Mouse (Mus musculus): ENCODE results near the gene Enox1.

Gene Enox1

DNA sequence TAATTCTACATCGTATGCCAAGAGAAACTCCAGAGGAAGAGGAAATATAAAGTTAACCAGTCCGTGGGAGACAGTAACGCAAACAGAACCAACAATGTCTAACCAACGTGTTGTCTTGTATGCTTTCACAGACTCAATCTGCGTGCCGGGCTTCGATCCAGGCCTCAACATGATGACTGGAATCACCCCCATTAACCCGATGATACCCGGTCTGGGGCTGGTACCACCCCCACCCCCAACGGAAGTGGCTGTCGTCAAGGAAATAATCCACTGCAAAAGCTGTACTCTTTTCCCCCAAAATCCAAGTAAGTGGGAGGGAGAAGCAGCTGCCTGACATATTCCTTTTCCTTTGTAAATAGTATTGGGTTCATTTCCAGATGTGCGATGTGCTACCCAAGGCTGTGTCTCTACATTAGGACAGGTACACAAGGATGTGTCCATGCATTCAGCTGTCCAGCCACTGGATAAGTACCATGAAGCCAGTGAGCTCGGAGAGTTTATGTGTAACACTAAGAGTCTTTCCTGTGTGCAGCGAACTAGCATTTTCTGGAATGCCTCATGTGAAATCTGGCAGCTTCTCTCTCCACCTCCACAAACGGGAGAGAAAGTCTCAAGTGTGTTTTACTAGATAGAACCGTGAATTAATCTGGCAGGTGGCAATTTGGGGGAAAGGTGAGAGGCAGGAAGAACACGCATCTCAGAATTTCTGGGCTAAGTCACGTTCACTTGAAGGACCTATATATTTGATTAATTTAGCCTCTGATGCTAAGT is 421.1 kb downstream of the Enox1 start:
- no peak for DNase-seq (ENCODE audit: low spot score)

DNA sequence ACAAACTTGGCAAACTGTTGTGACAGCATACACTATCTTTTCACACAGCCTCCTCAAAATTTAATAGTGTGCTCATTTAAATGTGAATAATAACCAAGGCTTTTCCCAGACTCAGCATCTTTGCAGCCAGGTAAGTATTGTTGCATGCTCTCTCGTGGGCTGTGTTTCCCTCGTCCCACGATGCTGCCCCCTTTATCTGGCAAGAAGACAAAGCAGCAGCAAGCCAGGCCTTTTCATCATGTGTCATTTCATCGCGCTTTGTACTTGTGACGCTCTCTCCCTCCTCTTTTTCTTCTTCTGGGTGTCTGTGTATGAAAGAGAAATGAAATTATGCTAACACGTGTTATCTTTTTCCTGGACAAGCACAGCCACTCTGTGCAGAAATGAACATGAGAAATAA is 421.8 kb downstream of the Enox1 start:
- no peak for DNase-seq (ENCODE audit: low spot score)

DNA sequence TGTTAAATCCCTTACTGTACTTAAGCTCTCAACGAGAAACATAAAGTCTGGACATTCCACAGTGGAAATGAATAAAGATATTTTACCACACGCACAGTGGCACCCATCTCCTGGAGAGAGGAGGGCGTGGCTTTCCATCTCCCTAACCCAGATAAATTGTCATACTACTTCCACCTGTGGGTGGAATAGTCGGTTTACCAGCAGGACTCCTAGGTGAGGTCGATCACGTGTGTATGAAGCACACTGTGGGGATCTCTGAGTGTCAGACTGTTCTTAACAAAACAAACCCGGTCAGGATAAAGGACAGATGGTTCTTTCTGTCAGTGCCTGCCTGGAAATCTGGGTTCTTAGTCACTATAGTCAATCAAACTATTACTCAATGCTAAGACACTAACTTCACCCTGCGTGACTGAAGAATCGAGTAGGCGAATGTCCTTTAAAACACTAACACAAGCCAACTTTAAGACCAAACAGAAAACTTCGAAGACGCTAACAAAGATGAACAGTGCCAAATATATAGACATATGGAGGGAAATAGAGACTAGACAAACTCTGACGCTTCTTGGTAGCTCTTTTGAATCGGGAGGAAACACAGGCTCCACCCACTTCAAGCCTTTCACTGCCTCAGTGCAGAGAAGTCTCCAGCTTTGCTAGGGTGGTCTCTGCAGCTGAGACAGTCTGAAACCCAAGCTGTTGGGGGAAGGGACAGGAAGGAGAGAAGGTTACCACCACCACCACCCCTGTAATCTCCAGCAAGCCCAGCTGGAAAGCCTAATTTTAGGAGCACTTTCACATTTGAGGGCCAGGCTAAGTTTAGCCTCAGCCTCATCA is 423.8 kb downstream of the Enox1 start:
- DNase-seq (ENCODE audit: low spot score) = no peak

DNA sequence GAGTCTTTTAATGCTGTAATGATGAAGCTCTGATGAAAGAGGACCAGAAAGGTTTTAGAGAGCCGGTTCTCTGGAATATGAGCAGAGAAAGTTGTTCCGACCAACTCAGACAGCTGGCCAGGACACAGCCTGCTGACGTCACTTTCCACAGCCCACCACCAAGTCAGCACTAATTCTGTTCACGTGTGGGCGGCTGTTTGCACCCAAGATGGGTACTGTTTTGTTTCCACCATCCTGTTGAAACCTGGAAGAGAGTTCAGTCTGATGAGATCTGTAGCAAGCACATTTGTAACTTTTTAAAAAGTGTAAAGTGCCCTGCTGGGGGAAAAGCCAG is 424.3 kb downstream of the Enox1 start:
- DNase-seq (ENCODE audit: low spot score) = no peak

DNA sequence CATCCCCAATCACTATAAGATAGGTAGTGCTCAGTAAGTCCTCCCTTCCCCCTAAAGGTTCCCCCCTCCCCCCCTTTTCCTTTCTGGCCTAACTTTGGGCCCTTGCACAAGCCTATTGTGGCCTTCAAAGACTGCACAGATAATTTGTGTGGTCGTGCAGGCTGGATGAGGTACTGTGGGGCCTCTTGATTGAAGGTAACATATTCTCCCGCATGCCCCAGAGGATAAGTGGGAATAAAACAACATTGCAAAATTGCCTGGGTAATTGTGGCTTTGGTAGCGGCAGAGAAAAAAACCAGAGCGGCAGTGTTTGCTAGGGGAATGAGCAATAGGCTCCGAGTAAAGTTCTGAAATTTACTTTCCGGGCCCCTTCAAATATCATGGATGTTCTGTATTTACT is 425.1 kb downstream of the Enox1 start:
- no peak for DNase-seq (ENCODE audit: low spot score)

DNA sequence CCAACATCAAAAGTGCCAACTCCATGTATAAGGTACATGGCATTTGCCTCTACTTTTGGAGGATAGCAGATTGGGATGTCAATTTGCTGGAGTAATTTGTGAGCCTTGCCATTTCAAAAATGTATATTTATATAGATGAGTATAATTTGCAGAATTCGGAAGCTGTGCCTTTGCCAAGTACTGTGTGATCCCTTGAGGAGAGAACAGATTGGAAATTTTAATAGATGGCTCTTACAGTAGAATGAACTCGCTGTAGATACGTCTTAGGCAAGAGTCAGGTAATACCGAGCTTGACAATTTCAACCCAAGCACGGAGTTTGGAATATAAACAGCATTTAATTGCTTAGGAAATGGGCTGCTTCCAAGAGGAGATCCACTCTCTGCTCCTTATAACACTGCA is 427.9 kb downstream of the Enox1 start:
- no peak for DNase-seq (ENCODE audit: low spot score)

DNA sequence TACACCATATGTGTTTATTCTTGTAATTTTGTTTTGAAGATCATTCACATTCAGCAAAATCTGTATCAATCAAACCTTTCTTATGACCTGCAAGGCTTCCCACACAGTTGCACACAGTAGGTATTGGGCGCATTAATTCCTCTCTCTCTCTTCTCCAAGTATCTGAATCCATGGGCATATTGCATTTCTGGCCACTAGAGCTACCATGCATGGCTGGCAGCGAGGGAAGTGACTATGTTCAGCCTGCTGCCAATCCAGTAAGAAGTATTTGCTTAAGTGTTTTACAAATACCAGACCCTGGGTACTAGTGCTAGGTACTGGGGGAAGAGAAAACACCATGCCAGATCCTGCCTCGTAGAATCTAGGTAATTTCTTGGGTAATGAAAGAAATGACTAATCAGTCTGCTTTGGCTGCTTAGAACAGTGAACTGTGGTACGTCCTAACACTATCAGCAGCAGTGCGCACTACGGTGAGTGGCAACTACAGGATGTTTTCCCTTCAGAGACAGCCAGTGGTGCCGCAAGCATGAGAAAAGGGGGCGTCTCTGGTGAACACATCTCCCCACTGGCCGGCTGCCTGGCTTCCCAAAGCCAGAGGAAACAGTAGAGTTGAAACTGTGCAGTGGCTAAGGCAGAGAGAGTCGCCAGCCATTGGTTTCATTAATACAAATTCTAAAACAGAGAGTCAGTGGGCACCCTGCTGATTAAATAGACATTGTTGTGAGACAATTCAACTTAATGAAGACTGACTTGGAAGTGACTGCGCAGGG is 428.7 kb downstream of the Enox1 start:
- DNase-seq (ENCODE audit: low spot score) = no peak

DNA sequence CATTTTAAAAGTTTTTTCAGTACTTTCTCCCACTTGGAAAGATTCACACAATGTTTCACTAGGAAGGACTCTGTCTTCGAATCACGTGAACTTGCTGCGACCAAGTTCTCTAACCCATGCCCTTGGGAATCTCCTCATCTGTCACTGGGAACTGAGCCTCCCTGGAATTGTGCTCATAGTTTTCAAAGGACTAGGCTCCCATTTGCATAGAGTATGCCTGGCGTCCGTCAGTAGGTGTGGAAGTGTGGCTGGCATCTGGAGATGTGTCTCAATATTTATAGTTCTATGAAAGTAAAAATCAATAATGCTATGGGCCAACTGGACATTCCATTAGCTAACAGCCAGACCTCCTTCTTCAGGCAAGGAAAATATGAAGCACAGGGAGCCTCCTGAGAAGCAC is 429.5 kb downstream of the Enox1 start:
- no peak for DNase-seq (ENCODE audit: low spot score)

DNA sequence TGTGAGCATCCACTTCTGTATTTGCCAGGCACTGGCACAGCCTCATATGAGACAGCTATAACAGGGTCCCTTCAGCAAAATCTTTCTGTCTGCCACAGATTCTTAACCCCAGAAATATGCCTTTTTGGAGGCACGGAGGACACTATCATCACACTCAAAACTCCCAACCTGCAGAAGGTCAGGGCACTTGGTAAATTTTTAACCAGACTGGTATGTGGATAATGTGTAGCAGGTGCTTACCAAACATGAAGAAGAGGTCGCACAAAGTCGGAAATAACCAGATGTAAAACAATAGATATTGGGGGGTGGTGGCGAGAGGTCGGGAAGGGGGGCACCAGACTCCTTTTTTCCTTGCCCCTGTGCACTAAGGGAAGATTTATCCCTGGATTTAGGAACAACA is 430.6 kb downstream of the Enox1 start:
- DNase-seq (ENCODE audit: low spot score) = no peak

DNA sequence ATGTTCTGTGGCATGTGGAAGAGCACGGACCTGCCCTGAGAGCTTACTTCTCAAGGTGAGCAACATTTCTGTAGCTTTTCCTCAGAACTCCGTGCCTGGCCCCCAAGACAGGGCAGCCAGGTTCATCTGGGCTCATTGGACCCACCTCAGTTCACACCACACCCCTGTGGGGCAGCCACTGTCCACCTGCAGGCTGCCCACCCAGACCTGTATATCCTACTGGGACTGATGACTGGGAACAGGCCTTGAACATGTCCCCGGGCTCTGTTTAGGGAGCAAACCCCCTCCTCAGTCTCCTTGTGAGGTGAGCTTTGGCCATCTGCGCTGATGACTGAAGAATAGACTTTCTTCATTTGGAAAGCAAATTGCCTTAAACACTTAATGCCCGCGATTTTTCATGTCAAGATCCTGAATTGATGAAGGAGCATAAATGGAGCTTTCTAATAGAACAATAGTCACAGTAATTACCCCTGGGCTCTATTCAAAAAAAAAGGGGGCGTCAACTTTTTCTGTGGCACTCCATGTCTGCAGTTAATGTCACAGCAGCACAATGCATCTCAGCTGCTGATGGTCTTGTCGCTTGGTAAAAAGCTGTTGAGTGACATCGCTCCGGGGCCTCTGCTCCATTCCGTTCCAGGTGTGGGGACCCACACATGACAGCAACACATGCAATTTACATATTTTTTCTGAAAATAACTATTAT is 436.7 kb downstream of the Enox1 start:
- DNase-seq (ENCODE audit: low spot score) = no peak

DNA sequence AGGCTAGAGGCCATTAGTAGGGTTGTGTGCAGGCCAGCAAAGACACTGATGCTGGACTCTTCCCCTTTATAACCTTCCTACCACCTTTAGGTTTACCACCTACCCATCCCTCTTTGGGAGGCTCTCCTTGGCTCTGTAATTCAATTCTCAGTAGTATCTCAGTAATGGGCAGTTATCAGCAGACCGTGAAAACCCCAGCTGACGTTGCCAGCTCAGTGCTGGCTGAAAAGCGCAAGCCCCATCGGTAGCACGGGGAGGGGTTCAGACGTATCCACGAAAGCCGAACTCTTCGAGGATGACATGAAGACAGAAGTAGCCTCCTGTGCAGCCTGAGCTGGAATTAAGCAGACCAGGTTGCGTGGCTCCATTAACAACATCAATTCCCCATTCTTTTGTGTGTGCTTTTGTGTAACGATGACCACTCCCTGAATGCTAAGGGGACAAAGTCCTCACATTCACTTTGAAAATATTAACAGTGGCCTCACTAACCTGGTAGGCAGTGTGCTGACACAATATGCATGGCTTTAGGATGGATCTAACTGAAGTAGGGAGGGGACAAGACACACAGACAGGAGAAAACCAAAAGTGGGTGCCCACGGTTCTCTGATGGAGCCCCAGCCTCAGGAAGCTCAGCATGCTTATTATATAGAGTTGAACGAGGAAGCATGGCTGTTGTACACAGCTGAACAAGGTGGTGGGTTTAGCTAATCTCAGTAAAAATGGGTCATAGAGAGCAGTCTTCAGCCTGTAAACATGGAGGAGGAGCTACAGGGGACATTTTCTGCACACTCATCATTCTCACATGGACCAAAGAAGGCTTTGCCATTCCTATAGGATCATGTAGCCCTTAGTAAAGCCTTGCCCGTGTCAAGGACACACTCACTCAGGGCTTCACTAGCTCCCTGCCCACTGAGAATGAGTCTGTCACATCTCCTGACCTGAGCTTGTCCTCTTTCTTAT is 439.9 kb downstream of the Enox1 start:
- no peak for DNase-seq (ENCODE audit: low spot score)

DNA sequence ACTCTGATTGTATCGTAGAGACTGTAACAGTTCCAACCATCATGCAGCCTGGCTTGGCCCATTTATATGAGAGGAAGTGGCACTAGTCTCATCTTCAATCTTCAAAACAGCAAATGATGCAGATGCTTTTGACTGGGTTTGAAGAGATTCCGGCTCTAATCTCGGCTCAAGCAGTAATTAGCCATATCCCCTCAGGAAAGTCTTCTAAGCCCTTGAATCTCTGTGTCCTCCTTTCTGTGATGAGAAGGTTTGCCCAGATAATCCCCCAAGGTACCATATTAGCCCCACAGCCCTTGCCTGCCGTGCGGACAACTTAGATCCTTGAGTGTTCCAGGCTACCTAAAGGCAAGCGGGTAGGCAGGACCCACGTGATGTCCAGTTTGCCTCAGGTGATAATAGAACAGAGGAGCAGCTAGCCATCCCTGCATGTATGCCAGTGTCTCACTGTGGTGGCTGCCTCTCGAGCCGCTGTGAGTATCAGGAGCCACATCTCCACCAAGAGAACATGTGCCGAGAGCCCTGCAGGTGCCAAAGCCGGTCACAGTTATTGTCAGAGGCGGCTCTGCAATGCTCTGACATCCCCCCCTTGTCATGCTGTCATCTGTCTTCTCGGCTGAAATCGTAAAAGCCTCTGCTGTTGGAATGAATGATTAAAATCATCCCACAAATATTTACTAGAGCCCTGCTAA is 442.6 kb downstream of the Enox1 start:
- DNase-seq (ENCODE audit: low spot score) = no peak

DNA sequence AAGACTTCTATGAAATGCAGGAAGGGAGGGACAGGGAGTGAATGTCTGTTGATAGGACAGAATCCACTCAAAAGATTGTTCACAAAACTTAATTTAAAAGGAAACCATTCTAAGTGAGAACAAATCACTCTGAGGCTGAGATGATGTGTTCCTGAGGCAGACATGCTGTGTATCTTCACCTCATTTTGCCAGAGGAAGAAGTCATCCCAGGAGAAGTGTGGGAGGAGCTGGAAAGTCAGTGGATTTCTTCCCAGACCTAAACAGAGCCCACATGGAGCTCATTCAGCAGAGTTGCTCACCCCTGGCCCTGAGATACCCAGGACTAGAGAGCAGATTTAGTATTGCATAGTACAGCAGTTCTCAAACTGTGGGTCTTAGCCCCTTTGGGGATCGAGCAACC is 444.2 kb downstream of the Enox1 start:
- DNase-seq (ENCODE audit: low spot score) = no peak

DNA sequence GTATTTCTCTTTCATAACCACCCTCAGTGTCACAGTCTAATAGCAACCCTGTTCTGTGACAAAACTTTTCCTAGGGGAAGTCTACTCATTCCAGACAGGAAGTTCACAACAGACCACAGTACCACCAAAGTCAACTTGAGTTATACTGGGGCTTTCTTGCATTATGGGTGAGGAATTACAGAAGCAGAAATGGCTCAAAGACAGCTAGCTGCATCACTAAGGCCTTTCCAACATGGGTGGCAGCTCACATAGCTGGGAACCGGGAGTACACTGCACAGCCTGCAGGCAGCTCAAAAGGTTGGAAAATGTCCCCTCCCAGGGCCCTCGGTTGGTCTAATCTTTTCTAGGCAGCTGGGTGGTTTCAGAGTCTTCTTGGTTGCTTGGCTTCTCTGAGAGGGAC is 444.9 kb downstream of the Enox1 start:
- no peak for DNase-seq (ENCODE audit: low spot score)

DNA sequence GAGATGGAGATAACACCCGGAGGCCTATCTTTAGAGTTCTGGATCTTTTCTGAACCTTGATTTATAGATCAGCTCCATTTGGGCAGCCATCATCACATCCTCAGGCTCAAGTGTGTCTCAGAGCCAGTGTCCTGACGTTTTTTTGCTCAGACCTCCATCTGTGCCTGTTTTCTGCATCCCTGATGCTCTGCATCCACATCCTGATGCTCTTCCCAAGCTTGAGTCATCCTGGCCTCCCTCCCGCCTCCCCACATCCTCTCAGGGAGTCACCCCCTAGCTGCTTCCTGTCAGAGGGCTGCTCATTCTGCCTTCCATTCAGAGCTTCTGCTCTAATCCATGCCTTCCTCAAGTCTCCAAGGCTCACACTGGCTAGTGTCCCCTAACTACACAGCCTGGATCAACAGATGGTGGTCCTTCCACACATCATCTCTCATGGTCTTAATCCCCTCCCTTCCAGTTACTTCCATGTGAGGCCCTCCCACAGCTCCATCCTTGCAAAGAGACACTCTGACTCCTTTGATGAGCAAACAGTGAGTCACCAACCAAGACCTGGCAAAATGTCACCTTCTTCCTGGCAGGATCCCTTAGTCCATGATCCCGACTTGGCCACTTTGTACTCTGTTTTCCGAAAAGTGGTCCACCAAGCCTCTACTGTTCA is 451.7 kb downstream of the Enox1 start:
- no peak for DNase-seq (ENCODE audit: low spot score)

DNA sequence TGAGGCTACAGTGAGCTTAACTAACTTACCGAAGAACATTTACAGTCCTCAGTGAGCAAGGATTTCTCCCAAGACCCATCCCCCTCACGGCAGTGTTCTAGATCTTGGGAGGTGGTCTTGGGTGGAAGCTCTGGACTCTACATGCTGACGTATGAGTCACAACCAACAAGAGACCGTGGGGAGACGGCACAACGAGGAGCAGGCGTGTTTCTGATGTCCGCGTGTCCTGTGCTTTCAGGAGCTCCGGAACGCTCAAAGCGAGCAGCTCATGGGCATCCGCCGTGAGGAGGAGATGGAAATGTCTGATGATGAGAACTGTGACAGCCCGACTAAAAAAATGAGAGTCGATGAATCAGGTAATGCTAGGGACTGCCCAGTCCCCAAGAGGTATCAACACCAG is 458.6 kb downstream of the Enox1 start:
- no peak for DNase-seq (ENCODE audit: low spot score)

DNA sequence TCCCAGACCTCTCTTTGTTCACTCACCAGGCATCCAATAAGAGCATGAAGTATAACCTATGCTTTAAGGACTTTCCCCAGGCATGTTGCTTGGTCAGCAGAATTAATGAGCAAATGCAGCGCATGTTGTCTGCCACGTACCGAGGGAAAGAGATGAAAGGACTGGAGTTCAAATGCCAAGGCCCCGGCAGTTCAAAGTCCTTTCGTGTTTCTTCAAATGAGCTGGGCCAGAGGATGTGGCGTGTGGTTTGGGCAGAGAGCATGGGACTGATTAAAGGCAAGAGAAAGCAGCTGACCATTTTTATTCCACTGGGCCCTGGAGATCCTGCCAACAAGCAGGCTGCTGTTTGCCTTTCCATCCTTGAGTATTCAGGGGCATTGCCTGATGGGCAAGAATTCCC is 460.7 kb downstream of the Enox1 start:
- no peak for DNase-seq (ENCODE audit: low spot score)

DNA sequence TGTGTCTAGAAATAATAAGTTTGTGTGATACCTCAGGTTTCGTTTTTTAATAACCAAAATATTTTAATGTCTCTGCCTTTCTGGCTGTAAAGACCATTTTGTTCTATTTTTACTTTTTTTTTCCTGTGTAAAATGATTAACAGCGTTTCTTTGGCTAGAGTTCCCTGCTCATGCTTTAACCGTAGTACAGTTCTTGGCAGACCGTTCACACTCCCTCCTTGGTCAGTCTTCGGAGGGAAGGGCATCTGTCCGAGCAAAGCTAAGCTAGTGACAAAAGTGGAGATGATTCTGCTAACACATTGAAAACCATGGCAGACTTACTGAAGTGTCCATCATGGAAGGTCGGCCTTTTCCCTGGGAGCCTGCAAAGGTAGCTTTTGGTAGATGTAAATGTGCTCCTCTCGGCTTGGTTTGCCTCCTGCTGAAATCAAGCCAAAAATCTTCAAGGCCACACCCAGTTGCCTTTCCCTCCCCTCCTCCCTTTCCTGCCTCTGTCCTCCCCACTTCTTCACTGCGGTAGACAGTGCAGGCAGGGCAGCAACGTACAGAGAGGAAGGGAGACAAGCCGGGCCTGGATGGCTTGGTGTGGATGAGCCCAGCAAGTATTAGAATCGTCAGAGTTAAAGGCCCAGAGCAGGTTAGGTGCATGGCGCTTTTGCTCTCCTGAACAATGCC is 461.7 kb downstream of the Enox1 start:
- DNase-seq (ENCODE audit: low spot score) = no peak

DNA sequence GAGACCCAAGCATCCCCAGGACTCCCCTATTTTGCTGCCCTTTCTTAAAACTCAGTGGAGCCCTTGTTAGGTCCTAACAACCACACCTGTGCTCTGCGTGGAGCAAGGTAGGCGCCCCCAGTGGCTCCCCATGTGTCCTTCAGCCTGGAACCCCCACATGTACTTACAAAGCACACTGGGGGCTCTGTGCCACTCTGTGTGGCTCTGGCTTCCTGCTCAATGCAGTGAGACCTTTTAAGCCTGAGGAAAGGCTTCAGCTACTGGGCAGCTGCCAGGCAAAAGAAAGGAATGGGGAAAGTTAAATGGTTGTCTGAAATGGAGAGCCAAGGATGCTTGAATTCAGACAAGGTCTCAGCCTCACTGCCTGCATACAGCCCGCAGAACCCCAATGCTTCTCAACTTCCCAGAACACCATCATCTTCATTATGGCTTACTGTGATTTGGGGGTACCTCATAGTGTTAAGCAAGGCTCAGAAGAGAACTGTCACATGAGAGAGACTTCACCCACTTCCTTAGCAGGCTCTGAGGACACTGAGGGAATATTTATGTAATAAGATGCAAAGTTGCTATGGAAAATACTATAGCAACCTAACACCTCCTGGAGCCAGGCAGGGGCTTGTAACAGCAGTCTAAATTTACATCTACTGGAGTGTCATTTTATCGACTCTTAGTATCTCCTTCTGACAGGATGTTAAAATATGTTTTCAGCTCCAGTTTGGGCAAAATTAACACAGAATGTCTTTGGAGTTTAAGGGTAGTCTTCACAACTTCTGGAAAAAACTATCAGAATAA is 465.1 kb downstream of the Enox1 start:
- DNase-seq (ENCODE audit: low spot score) = no peak

Data from ovary, postnatal 10 days (tissue).